Mouse (Mus musculus) forebrain, embryonic 13.5 days (tissue): ENCODE results near the gene Fam166b. TPM values are rescaled to one million over a fixed set of nuclear protein-coding genes. Genes with fewer than 3 reads are reported as not detected.
A peak's percentile ranks its signal among the peaks of the same experiment; 100 is the strongest.

ENCODE experiments used
- ATAC-seq: fragments of 200-750 bp; cut with Nextera tagmentation; 2 replicates; pipeline ENCODE4 v1.8.0; 2017
- H3K27ac ChIP-seq: fragments of 300-500 bp; sonication (generic); 2 replicates; pipeline ENCODE4 v1.5.1; 2015; ENCODE audit warnings: inconsistent platforms, mild to moderate bottlenecking, moderate library complexity
- H3K27me3 ChIP-seq: fragments of 300-500 bp; sonication (generic); 2 replicates; pipeline ENCODE4 v1.6.1; 2015; ENCODE audit warnings: mild to moderate bottlenecking, inconsistent platforms
- H3K36me3 ChIP-seq: fragments of 300-500 bp; sonication (generic); 2 replicates; pipeline ENCODE4 v1.6.1; 2015; ENCODE audit warnings: mild to moderate bottlenecking, inconsistent platforms; ENCODE audit not compliant: poor library complexity, severe bottlenecking
- H3K4me1 ChIP-seq: fragments of 300-500 bp; sonication (generic); 2 replicates; pipeline ENCODE4 v1.6.1; 2015; ENCODE audit warnings: inconsistent platforms
- H3K4me2 ChIP-seq: fragments of 300-500 bp; sonication (generic); 2 replicates; pipeline ENCODE4 v1.6.1; 2015; ENCODE audit warnings: inconsistent platforms, mild to moderate bottlenecking, moderate library complexity
- H3K4me3 ChIP-seq: fragments of 300-500 bp; sonication (generic); 2 replicates; pipeline ENCODE4 v1.5.1; 2015; ENCODE audit warnings: mild to moderate bottlenecking, inconsistent platforms
- H3K9ac ChIP-seq: fragments of 300-500 bp; sonication (generic); 2 replicates; pipeline ENCODE4 v1.6.1; 2015; ENCODE audit warnings: mild to moderate bottlenecking, inconsistent platforms
- H3K9me3 ChIP-seq: fragments of 300-500 bp; sonication (generic); replicated peaks from 2 replicates; pipeline ENCODE4 v1.6.1; 2016; ENCODE audit warnings: inconsistent platforms
- WGBS: fragments of 180-500 bp; shearing (Covaris S2); methylation state at CpG from one replicate; pipeline ENCODE4 v1.1.7; 2015; 5-methylcytosine and 5-hydroxymethylcytosine counted together
- polyA plus RNA-seq: library from polyadenylated mRNA; unstranded; fragments of >200 nt; fragmentation: Nextera tagmentation; extraction: Ambion mirVana; gene quantifications from 2 replicates; pipeline ENCODE4 v1.2.1, GENCODE M21; 2015

Gene Fam166b
- polyA plus RNA-seq, 1 experiment from 2014 or later = 0.31 TPM

- H3K27me3 ChIP-seq = no peaks in the 10 kb centered on the region
- no peaks in the 10 kb centered on the region for H3K36me3 ChIP-seq
- no peak for ATAC-seq
- peaks cover 20% of the 10 kb centered on the region for H3K4me1 ChIP-seq
- H3K4me3 ChIP-seq = no peak overlapping the region
- H3K9ac ChIP-seq = no peak overlapping the region; the same call in 1 of the 2 replicates
- no peak overlapping the region for H3K27ac ChIP-seq
- no peaks in the 10 kb centered on the region for H3K9me3 ChIP-seq
- H3K4me2 ChIP-seq = no peak overlapping the region
- WGBS = 55% methylated on average over 4 of the region's 4 CpGs
Measured at GRCm38 (mm10) chr4:43398014-43398413, 30.9 kb downstream of the Fam166b start.

GRCm38 (mm10) chr4:43396381-43396780 is 32.6 kb downstream of the Fam166b start:
- Histone ChIP-seq H3K4me1 (peaks cover 19% of the 10 kb centered on the region), H3K27ac (no peak overlapping the region), H3K9me3 (no peaks in the 10 kb centered on the region), H3K36me3 (no peaks in the 10 kb centered on the region), H3K4me2 (no peak overlapping the region), H3K9ac (no peak overlapping the region), H3K27me3 (no peaks in the 10 kb centered on the region), H3K4me3 (no peak overlapping the region)
- no peak for ATAC-seq
- WGBS = 86% methylated on average over 5 of the region's 5 CpGs

- no peak for ATAC-seq
- no peak overlapping the region for H3K27ac ChIP-seq
- H3K9ac ChIP-seq = no peak overlapping the region
- no peaks in the 10 kb centered on the region for H3K36me3 ChIP-seq
- H3K4me2 ChIP-seq = no peak overlapping the region
- 77% methylated on average over 9 of the region's 9 CpGs for WGBS
- no peaks in the 10 kb centered on the region for H3K9me3 ChIP-seq
- H3K27me3 ChIP-seq = no peaks in the 10 kb centered on the region
- no peak overlapping the region for H3K4me3 ChIP-seq
- H3K4me1 ChIP-seq = peaks cover 14% of the 10 kb centered on the region
Measured at GRCm38 (mm10) chr4:43395836-43396235, 33.1 kb downstream of the Fam166b start.

GRCm38 (mm10) chr4:43395147-43395546 is 33.8 kb downstream of the Fam166b start:
- 87% methylated on average over 5 of the region's 5 CpGs for WGBS
- H3K27me3 ChIP-seq = no peaks in the 10 kb centered on the region
- no peak for ATAC-seq
- no peak overlapping the region for H3K9ac ChIP-seq
- no peak overlapping the region for H3K27ac ChIP-seq
- no peak overlapping the region for H3K4me3 ChIP-seq
- H3K4me2 ChIP-seq = no peak overlapping the region
- no peaks in the 10 kb centered on the region for H3K9me3 ChIP-seq
- peaks cover 13% of the 10 kb centered on the region for H3K4me1 ChIP-seq
- no peaks in the 10 kb centered on the region for H3K36me3 ChIP-seq

GRCm38 (mm10) chr4:43394345-43394891 is 34.5 kb downstream of the Fam166b start:
- Histone ChIP-seq H3K4me3 (no peak overlapping the region), H3K27ac (no peak overlapping the region), H3K36me3 (no peaks in the 10 kb centered on the region), H3K9me3 (no peaks in the 10 kb centered on the region), H3K9ac (no peak overlapping the region), H3K4me2 (no peak overlapping the region), H3K27me3 (no peaks in the 10 kb centered on the region), H3K4me1 (peaks cover 13% of the 10 kb centered on the region)
- 76% methylated on average over 15 of the region's 15 CpGs for WGBS
- ATAC-seq = no peak

- ATAC-seq = no peak
- Histone ChIP-seq H3K9ac (no peak overlapping the region; the same call in 1 of the 2 replicates), H3K36me3 (no peaks in the 10 kb centered on the region), H3K4me2 (no peak overlapping the region), H3K4me3 (no peak overlapping the region), H3K9me3 (no peaks in the 10 kb centered on the region), H3K4me1 (no peaks in the 10 kb centered on the region), H3K27ac (no peak overlapping the region), H3K27me3 (no peaks in the 10 kb centered on the region)
- 88% methylated on average over 3 of the region's 3 CpGs for WGBS
Measured at GRCm38 (mm10) chr4:43391521-43392050, 37.3 kb downstream of the Fam166b start.

GRCm38 (mm10) chr4:43389845-43390440 is 39.0 kb downstream of the Fam166b start:
- 67% methylated on average over 9 of the region's 9 CpGs for WGBS
- Histone ChIP-seq H3K9me3 (no peaks in the 10 kb centered on the region), H3K9ac (no peak overlapping the region), H3K4me2 (no peak overlapping the region), H3K27me3 (no peaks in the 10 kb centered on the region), H3K4me1 (no peaks in the 10 kb centered on the region), H3K36me3 (no peaks in the 10 kb centered on the region), H3K27ac (no peak overlapping the region), H3K4me3 (no peak overlapping the region)
- ATAC-seq = no peak

- ATAC-seq = no peak
- WGBS = 93% methylated on average over 2 of the region's 2 CpGs
Measured at GRCm38 (mm10) chr4:43389390-43389789, 39.5 kb downstream of the Fam166b start.

GRCm38 (mm10) chr4:43386932-43387331 is 42.0 kb downstream of the Fam166b start:
- Histone ChIP-seq H3K9ac (no peak overlapping the region), H3K9me3 (no peaks in the 10 kb centered on the region), H3K27me3 (no peaks in the 10 kb centered on the region), H3K4me1 (peaks cover 12% of the 10 kb centered on the region), H3K4me2 (no peak overlapping the region), H3K36me3 (no peaks in the 10 kb centered on the region), H3K27ac (no peak overlapping the region), H3K4me3 (no peak overlapping the region)
- ATAC-seq = no peak

More at GRCm38 (mm10) chr4:43389390-43389789, 39.5 kb downstream of the Fam166b start:
- Histone ChIP-seq H3K4me2 (no peak overlapping the region), H3K4me1 (no peaks in the 10 kb centered on the region), H3K27ac (no peak overlapping the region), H3K9ac (no peak overlapping the region), H3K4me3 (no peak overlapping the region), H3K36me3 (no peaks in the 10 kb centered on the region), H3K9me3 (no peaks in the 10 kb centered on the region), H3K27me3 (no peaks in the 10 kb centered on the region)

GRCm38 (mm10) chr4:43384541-43384940 is 44.4 kb downstream of the Fam166b start:
- H3K36me3 ChIP-seq = no peaks in the 10 kb centered on the region
- no peak for ATAC-seq
- 95% methylated on average over 3 of the region's 3 CpGs for WGBS

GRCm38 (mm10) chr4:43384083-43384460 is 44.9 kb downstream of the Fam166b start:
- H3K36me3 ChIP-seq = no peaks in the 10 kb centered on the region
- peaks cover 21% of the 10 kb centered on the region for H3K4me1 ChIP-seq
- no peak overlapping the region for H3K4me3 ChIP-seq
- 87% methylated on average over 5 of the region's 5 CpGs for WGBS
- H3K9me3 ChIP-seq = no peaks in the 10 kb centered on the region
- no peaks in the 10 kb centered on the region for H3K27me3 ChIP-seq
- H3K4me2 ChIP-seq = no peak overlapping the region
- no peak for ATAC-seq
- no peak overlapping the region for H3K9ac ChIP-seq
- H3K27ac ChIP-seq = no peak overlapping the region

More at GRCm38 (mm10) chr4:43384541-43384940, 44.4 kb downstream of the Fam166b start:
- no peaks in the 10 kb centered on the region for H3K27me3 ChIP-seq
- no peak overlapping the region for H3K27ac ChIP-seq
- H3K9me3 ChIP-seq = no peaks in the 10 kb centered on the region
- H3K4me1 ChIP-seq = peaks cover 21% of the 10 kb centered on the region
- H3K9ac ChIP-seq = no peak overlapping the region
- H3K4me3 ChIP-seq = no peak overlapping the region
- no peak overlapping the region for H3K4me2 ChIP-seq

GRCm38 (mm10) chr4:43383246-43384082 is 45.5 kb downstream of the Fam166b start:
- H3K9ac ChIP-seq = no peak overlapping the region

More at GRCm38 (mm10) chr4:43383246-43384082, 45.5 kb downstream of the Fam166b start:
- Histone ChIP-seq H3K36me3 (no peaks in the 10 kb centered on the region), H3K27ac (no peak overlapping the region), H3K4me3 (peak overlapping the region; percentile 56; the same call in 1 of the 2 replicates), H3K9me3 (no peaks in the 10 kb centered on the region), H3K4me1 (peaks cover 21% of the 10 kb centered on the region), H3K27me3 (no peaks in the 10 kb centered on the region), H3K4me2 (peak overlapping the region; percentile 85)
- ATAC-seq = no peak
- 76% methylated on average over 11 of the region's 11 CpGs for WGBS
